Mouse (Mus musculus) heart, adult 2 months (tissue): Measurements from ENCODE around the gene Naaa.

ENCODE experiments used
- CTCF ChIP-seq: fragments of 200-600 bp; IDR thresholded peaks from 2 replicates; pipeline ENCODE4 v1.8.1; 2022; ENCODE audit warnings: antibody characterized with exemption, mild to moderate bottlenecking, moderate library complexity
- EP300 ChIP-seq: fragments of 200-500 bp; IDR thresholded peaks from 2 replicates; pipeline ENCODE4 v1.6.1; 2011; ENCODE audit warnings: low read depth, low read length, control low read depth; ENCODE audit not compliant: insufficient read depth
- POLR2A ChIP-seq: fragments of 200-500 bp; IDR thresholded peaks from 2 replicates; pipeline ENCODE4 v1.6.1; 2011; ENCODE audit warnings: mild to moderate bottlenecking, low read depth, low read length, control low read depth; ENCODE audit not compliant: insufficient read depth

DNA sequence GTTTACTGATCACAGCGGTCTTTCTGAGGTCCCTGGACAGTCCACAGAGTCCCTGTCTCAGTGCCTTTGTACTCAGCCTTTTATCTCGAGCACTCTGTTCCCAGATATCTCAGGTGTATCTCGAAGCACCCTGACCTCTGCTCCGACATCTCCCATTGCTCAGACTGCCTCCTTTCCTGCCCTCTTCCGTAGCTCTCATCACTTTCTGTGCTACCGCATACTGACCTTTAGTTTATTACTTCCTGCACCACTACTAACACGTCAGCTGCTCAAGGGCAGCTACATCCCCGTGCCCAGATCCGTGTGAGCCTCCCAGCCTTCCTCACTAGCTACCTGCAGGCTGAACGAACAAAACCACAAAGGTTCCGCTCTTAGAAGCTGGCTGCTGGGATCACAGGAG is 29.4 kb downstream of the Naaa start:
- TF ChIP-seq EP300 (no peak), CTCF (no peak), POLR2A (no peak)
